Mouse (Mus musculus): ENCODE data around the gene Gm28308. TPM values are rescaled to one million over a fixed set of nuclear protein-coding genes. Genes with fewer than 3 reads are reported as not detected.

The Gm28308 gene
- polyA plus RNA-seq, 1 experiment from 2014 or later: not detected

- no peak for ATAC-seq (ENCODE audit: insufficient number of reproducible peaks, insufficient read depth, low FRiP score, low TSS enrichment)
- Histone ChIP-seq H3K36me3 (no peaks in the 10 kb centered on the region), H3K9ac (no peak overlapping the region), H3K4me1 (no peaks in the 10 kb centered on the region), H3K27me3 (peaks cover 91% of the 10 kb centered on the region), H3K4me2 (replicated peaks) (no peak overlapping the region), H3K27ac (no peak overlapping the region), H3K4me3 (no peak overlapping the region), H3K9me3 (no peaks in the 10 kb centered on the region)
- WGBS: 27% methylated on average over 9 of the region's 9 CpGs
Observed at GRCm38 (mm10) chr6:52235267-52235666, 22.1 kb upstream of the Gm28308 start.

GRCm38 (mm10) chr6:52234428-52235140 is 21.4 kb upstream of the Gm28308 start:
- H3K27me3 ChIP-seq: peaks cover 91% of the 10 kb centered on the region
- ATAC-seq (ENCODE audit: insufficient number of reproducible peaks, insufficient read depth, low FRiP score, low TSS enrichment): no peak
- no peak overlapping the region for H3K9ac ChIP-seq
- H3K4me2 ChIP-seq (replicated peaks): no peak overlapping the region
- no peaks in the 10 kb centered on the region for H3K4me1 ChIP-seq
- H3K9me3 ChIP-seq: no peaks in the 10 kb centered on the region
- H3K27ac ChIP-seq: no peak overlapping the region
- WGBS: 2% methylated on average over 59 of the region's 68 CpGs
- no peak overlapping the region; the same call in 1 of the 2 replicates for H3K4me3 ChIP-seq
- no peaks in the 10 kb centered on the region for H3K36me3 ChIP-seq

- Histone ChIP-seq H3K27me3 (peaks cover 94% of the 10 kb centered on the region), H3K4me3 (no peak overlapping the region; the same call in 1 of the 2 replicates), H3K27ac (no peak overlapping the region), H3K9ac (no peak overlapping the region), H3K4me2 (replicated peaks) (no peak overlapping the region), H3K4me1 (no peaks in the 10 kb centered on the region), H3K9me3 (no peaks in the 10 kb centered on the region), H3K36me3 (no peaks in the 10 kb centered on the region)
- WGBS: under 1% methylated on average over 70 of the region's 70 CpGs
- no peak for ATAC-seq (ENCODE audit: insufficient number of reproducible peaks, insufficient read depth, low FRiP score, low TSS enrichment)
Observed at GRCm38 (mm10) chr6:52233546-52234427, 20.6 kb upstream of the Gm28308 start.

DNA sequence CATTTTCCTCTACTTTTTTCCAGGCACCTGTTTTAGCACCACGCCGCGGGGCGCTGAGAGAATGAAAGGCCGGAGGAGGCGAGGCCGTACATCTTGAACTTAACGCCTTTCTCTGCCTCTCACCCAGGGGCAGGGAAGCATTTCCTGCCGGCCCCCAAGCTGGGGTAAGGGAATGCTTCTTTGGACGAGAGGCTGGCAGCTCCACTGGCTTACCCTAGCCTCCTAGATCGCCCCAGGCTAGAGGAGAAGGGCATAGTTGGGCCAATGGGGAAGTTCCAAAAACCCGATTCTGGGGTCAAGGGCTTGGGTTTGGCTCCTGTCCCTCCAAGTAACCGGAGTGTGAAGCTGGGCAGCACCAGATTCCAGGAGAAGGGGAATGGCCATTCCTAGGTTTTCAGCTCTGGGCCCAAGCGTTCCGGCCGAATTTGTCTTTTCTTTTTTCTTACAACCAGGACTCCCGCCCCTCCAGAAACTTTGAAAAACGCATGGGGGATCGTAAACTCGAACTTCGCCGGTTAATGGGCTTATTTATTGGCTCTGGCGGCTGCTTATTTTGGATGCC is 19.9 kb upstream of the Gm28308 start:
- Histone ChIP-seq H3K9me3 (no peaks in the 10 kb centered on the region), H3K4me3 (no peak overlapping the region), H3K9ac (no peak overlapping the region), H3K36me3 (no peaks in the 10 kb centered on the region), H3K27me3 (peaks cover 94% of the 10 kb centered on the region), H3K4me1 (no peaks in the 10 kb centered on the region), H3K4me2 (replicated peaks) (no peak overlapping the region), H3K27ac (no peak overlapping the region)
- ATAC-seq (ENCODE audit: insufficient number of reproducible peaks, insufficient read depth, low FRiP score, low TSS enrichment): no peak
- 1% methylated on average over 23 of the region's 23 CpGs for WGBS

DNA sequence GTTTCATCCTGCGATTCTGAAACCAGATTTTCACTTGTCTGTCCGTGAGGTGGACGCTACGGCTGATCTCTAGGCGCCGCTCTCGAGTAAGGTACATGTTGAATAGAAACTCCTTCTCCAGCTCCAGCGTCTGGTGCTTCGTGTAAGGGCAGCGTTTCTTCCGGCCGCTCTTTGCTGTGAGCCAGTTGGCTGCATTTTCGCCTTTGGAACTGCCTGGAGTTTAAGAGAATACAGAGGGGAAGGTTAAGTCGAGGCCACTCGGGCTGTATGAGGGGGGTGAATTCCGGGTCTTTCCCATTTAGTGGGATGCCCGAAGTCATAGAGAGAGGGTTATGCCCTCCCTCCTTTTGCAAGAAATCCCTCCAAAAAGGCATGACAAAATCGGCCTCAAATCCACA is 19.4 kb upstream of the Gm28308 start:
- Histone ChIP-seq H3K27ac (no peak overlapping the region), H3K9ac (no peak overlapping the region), H3K36me3 (no peaks in the 10 kb centered on the region), H3K27me3 (peaks cover 93% of the 10 kb centered on the region), H3K4me1 (no peaks in the 10 kb centered on the region), H3K9me3 (no peaks in the 10 kb centered on the region), H3K4me2 (replicated peaks) (no peak overlapping the region), H3K4me3 (no peak overlapping the region)
- ATAC-seq (ENCODE audit: insufficient number of reproducible peaks, insufficient read depth, low FRiP score, low TSS enrichment): no peak
- WGBS: under 1% methylated on average over 18 of the region's 18 CpGs

GRCm38 (mm10) chr6:52231885-52232567 is 18.9 kb upstream of the Gm28308 start:
- Histone ChIP-seq H3K27ac (no peak overlapping the region), H3K4me1 (no peaks in the 10 kb centered on the region), H3K4me3 (no peak overlapping the region), H3K9ac (no peak overlapping the region), H3K4me2 (replicated peaks) (no peak overlapping the region), H3K36me3 (no peaks in the 10 kb centered on the region), H3K27me3 (peaks cover 93% of the 10 kb centered on the region), H3K9me3 (no peaks in the 10 kb centered on the region)
- no peak for ATAC-seq (ENCODE audit: insufficient number of reproducible peaks, insufficient read depth, low FRiP score, low TSS enrichment)
- under 1% methylated on average over 18 of the region's 18 CpGs for WGBS

DNA sequence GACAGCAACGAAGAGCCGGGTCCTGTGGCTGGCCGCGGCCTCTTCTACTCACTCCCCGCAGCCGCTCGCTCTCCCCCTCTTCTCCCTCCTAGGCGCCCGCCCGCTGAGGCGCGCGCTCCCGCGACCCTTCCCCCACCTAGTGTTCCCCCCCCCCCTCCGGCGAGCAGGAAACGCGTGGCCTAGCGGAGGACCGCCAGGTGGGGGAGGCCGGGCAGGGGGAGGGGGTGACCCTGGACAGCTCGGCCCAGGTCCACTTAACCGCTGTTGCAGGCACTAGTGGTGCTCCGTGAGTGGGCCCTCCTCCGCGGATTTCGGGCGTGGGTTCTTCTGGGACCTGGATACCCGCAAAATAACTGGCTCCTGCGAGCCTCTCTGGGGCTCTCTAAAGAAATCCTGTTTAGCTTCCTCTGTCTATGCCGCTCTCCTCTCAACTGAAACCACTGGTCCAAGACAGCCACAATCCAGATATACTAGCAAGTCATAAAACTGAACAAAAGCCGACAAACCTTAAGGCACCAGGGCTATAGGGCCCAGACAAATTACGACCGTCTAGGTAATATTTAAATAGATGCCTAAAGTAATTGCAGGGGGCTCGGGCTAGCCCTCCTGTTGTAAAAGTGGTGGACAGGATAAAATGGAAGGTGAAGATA is 17.5 kb upstream of the Gm28308 start, which contains the start of gene Hoxa9:
Hoxa9 (minus strand) TSS at position 574 of the 650 bp plus-strand sequence.
- Histone ChIP-seq H3K36me3 (no peaks in the 10 kb centered on the region), H3K9ac (no peak within 1 kb of the TSS), H3K9me3 (no peaks in the 10 kb centered on the region), H3K4me2 (replicated peaks) (no peak within 1 kb of the TSS), H3K27ac (no peak within 1 kb of the TSS), H3K27me3 (peaks cover 93% of the 10 kb centered on the region), H3K4me3 (no peak within 1 kb of the TSS), H3K4me1 (no peaks in the 10 kb centered on the region)
- ATAC-seq (ENCODE audit: insufficient number of reproducible peaks, insufficient read depth, low FRiP score, low TSS enrichment): no peak
- under 1% methylated on average over 26 of the region's 36 CpGs for WGBS

DNA sequence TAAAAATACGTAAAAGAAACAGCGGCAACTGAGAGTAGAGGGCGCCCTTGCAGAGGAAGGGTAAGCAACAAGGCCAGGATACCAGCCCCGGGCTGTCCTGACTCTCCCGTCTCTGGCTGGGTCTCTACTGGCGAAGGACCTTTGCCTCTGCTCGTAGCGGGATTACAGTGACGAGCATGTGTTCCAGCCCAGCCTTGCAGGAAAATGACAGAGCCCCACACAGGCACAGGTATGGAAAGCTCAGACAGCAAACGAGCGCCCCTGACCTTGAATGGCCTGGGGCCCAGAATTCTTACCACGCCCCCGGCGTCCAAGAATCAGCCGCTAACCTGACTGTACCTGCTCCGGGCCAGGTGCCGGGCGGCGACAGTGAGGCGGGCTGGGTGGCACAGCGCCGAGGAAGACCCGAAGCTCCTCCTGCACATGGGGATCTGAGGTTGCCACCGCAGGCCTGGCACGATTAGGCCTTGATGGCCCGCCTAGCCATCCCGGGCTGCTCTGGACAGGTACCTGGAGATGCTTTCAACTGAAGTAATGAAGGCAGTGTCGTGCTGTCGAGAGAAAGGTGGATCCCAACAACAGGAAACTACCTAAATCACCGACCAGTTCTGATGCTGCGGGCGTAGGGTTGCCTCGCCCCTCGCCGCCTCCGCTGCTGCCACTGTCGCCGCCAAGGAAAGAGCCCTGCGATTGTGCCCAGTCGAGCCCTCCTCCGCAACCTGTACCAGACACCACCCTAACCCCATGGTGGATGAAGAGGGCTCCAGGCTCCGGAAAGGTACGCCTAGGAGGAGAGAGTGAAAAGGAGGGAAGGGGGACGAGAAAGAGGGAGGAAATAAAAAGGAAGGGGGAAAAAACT is 16.6 kb upstream of the Gm28308 start:
- Histone ChIP-seq H3K27ac (no peak overlapping the region), H3K4me1 (no peaks in the 10 kb centered on the region), H3K4me3 (no peak overlapping the region), H3K36me3 (no peaks in the 10 kb centered on the region), H3K9me3 (no peaks in the 10 kb centered on the region), H3K9ac (no peak overlapping the region), H3K4me2 (replicated peaks) (no peak overlapping the region), H3K27me3 (peaks cover 93% of the 10 kb centered on the region)
- no peak for ATAC-seq (ENCODE audit: insufficient number of reproducible peaks, insufficient read depth, low FRiP score, low TSS enrichment)
- WGBS: 2% methylated on average over 42 of the region's 44 CpGs

- Histone ChIP-seq H3K4me2 (replicated peaks) (no peak overlapping the region), H3K36me3 (no peaks in the 10 kb centered on the region), H3K9ac (no peak overlapping the region), H3K4me1 (no peaks in the 10 kb centered on the region), H3K4me3 (no peak overlapping the region), H3K9me3 (no peaks in the 10 kb centered on the region), H3K27me3 (peaks cover 93% of the 10 kb centered on the region), H3K27ac (no peak overlapping the region)
- no peak for ATAC-seq (ENCODE audit: insufficient number of reproducible peaks, insufficient read depth, low FRiP score, low TSS enrichment)
- 1% methylated on average over 38 of the region's 38 CpGs for WGBS
Observed at GRCm38 (mm10) chr6:52228475-52229465, 15.6 kb upstream of the Gm28308 start.
